Mouse (Mus musculus) C2C12 (cell line): ENCODE results near the gene Dhrs7b.

Experiments
- CEBPB ChIP-seq: IDR thresholded peaks from one replicate; pipeline ENCODE4 v1.6.1; 2011; ENCODE audit warnings: low read depth, mild to moderate bottlenecking, control low read depth, moderate library complexity
- CTCF ChIP-seq: IDR thresholded peaks from one replicate; pipeline ENCODE4 v1.5.1; 2011; ENCODE audit not compliant: control insufficient read depth, insufficient read depth, insufficient read length
- MAX ChIP-seq: IDR thresholded peaks from one replicate; pipeline ENCODE4 v1.6.1; 2011; ENCODE audit warnings: mild to moderate bottlenecking, control low read depth
- MYOD1 ChIP-seq: IDR thresholded peaks from one replicate; pipeline ENCODE4 v1.6.1; 2011; ENCODE audit warnings: low read depth; ENCODE audit not compliant: control insufficient read depth, insufficient read length
- MYOG ChIP-seq: IDR thresholded peaks from one replicate; pipeline ENCODE4 v1.6.1; 2011; ENCODE audit not compliant: control insufficient read depth, insufficient read length; ENCODE audit errors: extremely low read depth
- USF1 ChIP-seq: IDR thresholded peaks from one replicate; pipeline ENCODE4 v1.6.1; 2011; ENCODE audit warnings: low read depth, mild to moderate bottlenecking, control low read depth, moderate library complexity

DNA sequence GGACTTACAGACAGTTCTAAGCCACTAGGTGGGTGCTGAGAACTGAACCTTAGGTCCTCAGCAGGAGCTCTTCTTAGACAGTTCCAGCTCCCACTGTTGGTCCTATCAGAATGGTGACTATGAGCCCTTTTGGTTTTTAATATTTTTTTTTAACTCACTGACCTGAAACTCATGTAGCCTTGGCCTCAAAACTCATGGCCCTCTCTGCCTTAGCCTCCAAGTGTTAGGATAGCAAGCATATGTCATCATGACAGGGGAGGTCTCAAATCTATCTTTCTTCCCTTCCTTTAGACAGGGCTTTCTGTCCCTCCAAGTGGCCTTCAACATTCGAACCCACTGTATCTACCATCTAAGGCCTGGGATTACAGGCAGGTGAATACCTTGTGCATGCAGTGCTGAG is 29.5 kb upstream of the Dhrs7b start:
- TF ChIP-seq MAX (no peak), CTCF (no peak), CEBPB (no peak), USF1 (no peak), MYOG (no peak), MYOD1 (no peak)
